Mouse (Mus musculus) thymus, adult 18-20 months (tissue): ENCODE measurements around the gene Nagk.
"Not testable (repeated sequence)": the region's sequence is repeated elsewhere in the genome, so short reads cannot be mapped to it uniquely, and the experiment has no call there.

Source experiments
- DNase-seq, 2 experiments: peaks; one replicate each; pipeline ENCODE4 v3.0.0; 2022; ENCODE audit warnings: mixed read lengths in 2 of 2

Nagk gene

GRCm38 (mm10) chr6:83794760-83795296 lies at the start of gene Nagk:
Gene Nagk (plus strand): TSS chr6:83794982.
- peak; percentile 95 to 96 for DNase-seq

GRCm38 (mm10) chr6:83745466-83745865 lies 49.3 kb upstream of the Nagk start:
- DNase-seq, result no peak

- no peak for DNase-seq
Observed at GRCm38 (mm10) chr6:83749286-83749685, 45.5 kb upstream of the Nagk start.

GRCm38 (mm10) chr6:83750171-83750684 lies 44.6 kb upstream of the Nagk start:
- DNase-seq, result no peak

GRCm38 (mm10) chr6:83756051-83756450 lies 38.7 kb upstream of the Nagk start:
- no peak for DNase-seq

- no peak for DNase-seq
Observed at GRCm38 (mm10) chr6:83762344-83762743, 32.4 kb upstream of the Nagk start, which contains the start of gene Ankrd53. Gene Ankrd53 (plus strand): TSS chr6:83762644.

- peak in 1 of 2 experiments; percentile 22 for DNase-seq
Observed at GRCm38 (mm10) chr6:83762880-83763431, 31.8 kb upstream of the Nagk start.

GRCm38 (mm10) chr6:83766982-83767381 lies 27.8 kb upstream of the Nagk start:
- no peak for DNase-seq

- no peak for DNase-seq
Observed at GRCm38 (mm10) chr6:83768485-83768884, 26.3 kb upstream of the Nagk start.

GRCm38 (mm10) chr6:83774126-83774525 lies 20.7 kb upstream of the Nagk start:
- DNase-seq, result no peak

GRCm38 (mm10) chr6:83774781-83775563 lies 19.8 kb upstream of the Nagk start:
- DNase-seq, result peak; percentile 21 to 46

- peak; percentile 77 to 79 for DNase-seq
Observed at GRCm38 (mm10) chr6:83775638-83776293, 19.0 kb upstream of the Nagk start, which contains the start of gene Tex261. Gene Tex261 (minus strand): TSS chr6:83775813.

- DNase-seq, result no peak
Observed at GRCm38 (mm10) chr6:83778306-83778705, 16.5 kb upstream of the Nagk start.

- DNase-seq, result peak; percentile 29 to 36
Observed at GRCm38 (mm10) chr6:83779026-83779425, 15.8 kb upstream of the Nagk start.

GRCm38 (mm10) chr6:83786426-83786825 lies 8.4 kb upstream of the Nagk start:
- DNase-seq, result no peak

GRCm38 (mm10) chr6:83788554-83788953 lies 6.2 kb upstream of the Nagk start:
- no peak for DNase-seq

GRCm38 (mm10) chr6:83790533-83790932 lies 4.2 kb upstream of the Nagk start:
- not testable (repeated sequence) for DNase-seq

- DNase-seq, result no peak
Observed at GRCm38 (mm10) chr6:83791251-83791890, 3.4 kb upstream of the Nagk start.

GRCm38 (mm10) chr6:83795492-83795900 lies 714 bp downstream of the Nagk start:
- DNase-seq, result no peak

GRCm38 (mm10) chr6:83796686-83797085 lies 1.9 kb downstream of the Nagk start:
- DNase-seq, result no peak

- no peak for DNase-seq
Observed at GRCm38 (mm10) chr6:83802033-83802432, 7.3 kb downstream of the Nagk start.

GRCm38 (mm10) chr6:83802846-83803245 lies 8.1 kb downstream of the Nagk start:
- no peak for DNase-seq

GRCm38 (mm10) chr6:83815801-83816200 lies 21.0 kb downstream of the Nagk start:
- DNase-seq, result no peak
